Mouse (Mus musculus) liver, embryonic 11.5 days (tissue): ENCODE measurements at regions not wholly inside any gene's neighbourhood (a gene's known extent, or its start where the extent isn't known, plus 50 kb on each side); places are given as distances from the start of the nearest gene placed in this dataset.

ENCODE experiments used
- ATAC-seq: fragments of 200-750 bp; cut with Nextera tagmentation; replicated peaks from 2 replicates; pipeline ENCODE4 v1.8.0; 2017; ENCODE audit warnings: moderate number of reproducible peaks, mild to moderate bottlenecking, moderate TSS enrichment, moderate library complexity; ENCODE audit not compliant: low FRiP score
- DNase-seq: peaks from one replicate; pipeline ENCODE4 v3.0.0-alpha.2; 2017; ENCODE audit warnings: low spot score
- H3K27ac ChIP-seq: fragments of 300-500 bp; sonication (generic); 2 replicates; pipeline ENCODE4 v1.5.1; 2014; ENCODE audit warnings: mild to moderate bottlenecking, low read depth, low read length, control low read depth
- H3K27me3 ChIP-seq: fragments of 300-500 bp; sonication (generic); replicated peaks from 2 replicates; pipeline ENCODE4 v1.6.1; 2014; ENCODE audit warnings: low read length, mixed read lengths; ENCODE audit not compliant: control insufficient read depth, insufficient read depth
- H3K36me3 ChIP-seq: fragments of 300-500 bp; sonication (generic); 2 replicates; pipeline ENCODE4 v1.6.1; 2014; ENCODE audit warnings: mild to moderate bottlenecking, low read length, moderate library complexity, mixed read lengths; ENCODE audit not compliant: control insufficient read depth, insufficient read depth
- H3K4me1 ChIP-seq: fragments of 300-500 bp; sonication (generic); replicated peaks from 2 replicates; pipeline ENCODE4 v1.6.1; 2014; ENCODE audit warnings: low read length, mixed read lengths; ENCODE audit not compliant: control insufficient read depth, insufficient read depth
- H3K4me2 ChIP-seq: fragments of 300-500 bp; sonication (generic); 2 replicates; pipeline ENCODE4 v1.6.1; 2014; ENCODE audit warnings: mild to moderate bottlenecking, control low read depth, moderate library complexity
- H3K4me3 ChIP-seq: fragments of 300-500 bp; sonication (generic); 2 replicates; pipeline ENCODE4 v1.5.1; 2014; ENCODE audit warnings: low read depth, low read length, control low read depth
- H3K9ac ChIP-seq: fragments of 300-500 bp; sonication (generic); 2 replicates; pipeline ENCODE4 v1.6.1; 2014; ENCODE audit warnings: low read depth, low read length, control low read depth
- H3K9me3 ChIP-seq: fragments of 300-500 bp; sonication (generic); 2 replicates; pipeline ENCODE4 v1.6.1; 2016; ENCODE audit warnings: low read length, inconsistent platforms, mixed read lengths; ENCODE audit not compliant: control insufficient read depth
- WGBS: fragments of 180-500 bp; shearing (Covaris S2); extraction: QIAGEN DNeasy Blood & Tissue Kit; methylation state at CpG from one replicate; pipeline ENCODE4 v1.1.7; 2014; 5-methylcytosine and 5-hydroxymethylcytosine counted together

GRCm38 (mm10) chr5:100236277-100236676, 76.7 kb upstream of the Tmem150c start:
- no peaks in the 10 kb centered on the region; the same call in 1 of the 2 replicates for H3K9me3 ChIP-seq
- no peak overlapping the region for H3K27ac ChIP-seq
- H3K36me3 ChIP-seq, result no peaks in the 10 kb centered on the region
- peaks cover 4% of the 10 kb centered on the region for H3K4me1 ChIP-seq
- H3K4me2 ChIP-seq, result no peak overlapping the region
- ATAC-seq (no peak), DNase-seq (no peak)
- H3K27me3 ChIP-seq, result no peaks in the 10 kb centered on the region
- 82% methylated on average over 17 of the region's 17 CpGs for WGBS
- H3K4me3 ChIP-seq, result no peak overlapping the region
- H3K9ac ChIP-seq, result no peak overlapping the region

- no peak for ATAC-seq
- H3K4me2 ChIP-seq, result no peak overlapping the region
- no peaks in the 10 kb centered on the region for H3K27me3 ChIP-seq
- no peak for DNase-seq
- no peaks in the 10 kb centered on the region for H3K4me1 ChIP-seq
- H3K36me3 ChIP-seq, result no peaks in the 10 kb centered on the region
- H3K27ac ChIP-seq, result no peak overlapping the region
- no peak overlapping the region for H3K9ac ChIP-seq
- H3K4me3 ChIP-seq, result no peak overlapping the region
- no peaks in the 10 kb centered on the region; the same call in 1 of the 2 replicates for H3K9me3 ChIP-seq
- 82% methylated on average over 7 of the region's 7 CpGs for WGBS
Measured at GRCm38 (mm10) chr5:100232076-100232475, 72.5 kb upstream of the Tmem150c start.

DNA sequence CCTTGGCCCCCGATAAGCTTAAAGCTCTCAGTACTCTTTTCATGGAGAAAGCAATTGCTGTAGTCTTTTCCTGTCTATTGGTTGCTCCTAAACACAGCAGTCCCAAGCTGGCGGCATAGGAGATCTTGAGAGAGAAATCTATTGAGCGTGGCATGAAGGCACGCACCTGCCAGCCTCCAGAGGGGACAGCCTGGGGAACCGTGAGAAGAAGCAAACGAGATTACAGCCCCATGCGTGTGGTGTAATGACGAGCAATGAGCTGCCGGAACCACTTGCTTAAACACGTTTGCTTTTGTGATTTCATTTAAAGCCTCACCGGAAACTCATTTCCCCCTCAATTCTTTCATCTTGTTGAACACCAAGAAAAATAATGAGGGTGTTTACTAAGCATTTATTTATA, 72.0 kb upstream of the Tmem150c start:
- Histone ChIP-seq H3K36me3 (no peaks in the 10 kb centered on the region), H3K4me2 (no peak overlapping the region), H3K9me3 (no peaks in the 10 kb centered on the region; the same call in 1 of the 2 replicates), H3K4me1 (no peaks in the 10 kb centered on the region), H3K4me3 (no peak overlapping the region), H3K9ac (no peak overlapping the region), H3K27ac (no peak overlapping the region), H3K27me3 (no peaks in the 10 kb centered on the region)
- 80% methylated on average over 11 of the region's 11 CpGs for WGBS
- no peak for DNase-seq
- no peak for ATAC-seq

DNA sequence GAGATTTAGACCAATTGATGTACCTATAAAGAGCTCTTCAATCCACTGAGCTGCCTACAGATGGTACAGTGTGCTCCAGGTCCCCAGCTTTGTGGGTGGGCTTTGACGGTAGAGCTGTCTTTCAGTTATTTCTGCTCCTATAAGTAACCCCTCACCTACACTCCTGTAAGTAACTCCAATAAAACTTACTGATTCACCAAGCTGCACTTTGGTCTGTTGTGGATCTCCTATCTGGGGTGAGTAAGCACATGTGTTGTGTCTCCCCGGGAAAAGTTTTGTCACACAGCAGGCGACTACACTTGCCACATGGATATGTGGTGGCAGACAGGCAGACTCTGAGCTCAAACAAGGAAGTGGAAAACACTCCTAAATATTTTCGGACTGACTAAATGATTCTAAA, 70.4 kb upstream of the Tmem150c start:
- no peak for DNase-seq
- Histone ChIP-seq H3K4me2 (no peak overlapping the region), H3K27ac (no peak overlapping the region), H3K4me1 (no peaks in the 10 kb centered on the region), H3K27me3 (no peaks in the 10 kb centered on the region), H3K36me3 (no peaks in the 10 kb centered on the region), H3K4me3 (no peak overlapping the region), H3K9me3 (no peaks in the 10 kb centered on the region; the same call in 1 of the 2 replicates), H3K9ac (no peak overlapping the region)
- ATAC-seq, result no peak
- 79% methylated on average over 4 of the region's 4 CpGs for WGBS

GRCm38 (mm10) chr5:100227888-100228287, 68.3 kb upstream of the Tmem150c start:
- no peak overlapping the region for H3K9ac ChIP-seq
- no peak overlapping the region for H3K4me2 ChIP-seq
- H3K27me3 ChIP-seq, result no peaks in the 10 kb centered on the region
- DNase-seq, result no peak
- no peak overlapping the region for H3K27ac ChIP-seq
- H3K36me3 ChIP-seq, result no peaks in the 10 kb centered on the region
- H3K4me3 ChIP-seq, result no peak overlapping the region
- no peak for ATAC-seq
- WGBS, result 41% methylated on average over 5 of the region's 5 CpGs
- H3K9me3 ChIP-seq, result no peaks in the 10 kb centered on the region; the same call in 1 of the 2 replicates
- H3K4me1 ChIP-seq, result no peaks in the 10 kb centered on the region

GRCm38 (mm10) chr5:100226571-100227235, 67.1 kb upstream of the Tmem150c start:
- Histone ChIP-seq H3K36me3 (no peaks in the 10 kb centered on the region), H3K9me3 (no peaks in the 10 kb centered on the region; the same call in 1 of the 2 replicates), H3K9ac (no peak overlapping the region), H3K4me1 (no peaks in the 10 kb centered on the region), H3K4me3 (no peak overlapping the region), H3K27me3 (no peaks in the 10 kb centered on the region), H3K4me2 (no peak overlapping the region), H3K27ac (peak overlapping the region; percentile 28; the same call in 1 of the 2 replicates)
- ATAC-seq (no peak), DNase-seq (no peak)
- WGBS, result 75% methylated on average over 17 of the region's 17 CpGs

DNA sequence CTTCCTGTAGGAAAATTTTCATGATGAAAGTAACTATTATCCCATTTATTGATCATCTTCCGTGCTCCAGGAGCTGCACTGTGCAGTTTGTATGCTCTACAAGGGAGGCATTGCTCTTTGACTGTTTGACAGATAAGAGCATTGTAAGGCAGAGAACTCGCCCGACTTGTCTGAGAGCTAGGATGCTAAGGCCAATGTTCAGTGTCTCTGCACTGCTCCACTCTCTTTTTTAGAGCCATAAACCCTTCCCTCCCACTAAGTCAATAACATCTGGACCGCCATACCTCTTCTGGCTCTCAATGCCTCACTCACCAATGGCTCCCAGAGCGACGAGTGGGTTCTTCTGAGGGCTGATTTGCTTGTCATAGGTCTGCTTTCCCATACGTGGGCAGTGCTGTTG, 65.9 kb upstream of the Tmem150c start:
- WGBS, result 68% methylated on average over 7 of the region's 7 CpGs
- Histone ChIP-seq H3K36me3 (no peaks in the 10 kb centered on the region), H3K9me3 (no peaks in the 10 kb centered on the region; the same call in 1 of the 2 replicates), H3K4me3 (no peak overlapping the region), H3K4me2 (no peak overlapping the region), H3K9ac (no peak overlapping the region), H3K4me1 (no peaks in the 10 kb centered on the region), H3K27me3 (no peaks in the 10 kb centered on the region), H3K27ac (no peak overlapping the region)
- DNase-seq, result no peak
- no peak for ATAC-seq

DNA sequence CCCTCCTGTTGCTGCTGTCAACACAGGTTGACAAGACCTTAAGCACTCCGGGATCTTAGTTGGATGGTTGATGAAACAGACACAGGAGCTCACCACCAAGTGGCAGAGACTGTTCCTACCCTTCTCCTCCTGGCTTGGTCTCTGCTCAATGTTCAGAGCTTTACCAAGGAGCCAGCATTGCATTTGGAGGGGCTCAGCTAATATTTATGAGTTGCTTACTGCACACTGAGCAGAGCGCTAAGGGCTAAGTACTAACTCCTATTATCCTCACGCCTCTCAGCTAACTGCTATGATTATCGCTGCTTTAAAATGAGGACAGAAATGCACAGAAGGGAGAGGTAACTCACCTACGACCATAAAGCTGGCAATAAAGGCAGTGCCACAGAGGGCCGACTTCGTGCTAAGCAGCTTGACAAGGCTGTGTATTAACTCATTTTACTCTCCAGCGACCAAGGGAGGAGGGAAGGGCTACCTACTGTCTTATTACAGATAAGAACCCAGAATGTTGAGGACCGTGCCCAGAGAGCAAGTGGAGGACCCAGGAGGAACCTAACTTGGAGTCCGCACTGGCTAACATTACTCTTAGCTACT, 65.3 kb upstream of the Tmem150c start:
- WGBS, result 74% methylated on average over 10 of the region's 10 CpGs
- DNase-seq (no peak), ATAC-seq (no peak)
- no peak overlapping the region for H3K4me3 ChIP-seq
- H3K27me3 ChIP-seq, result no peaks in the 10 kb centered on the region
- no peaks in the 10 kb centered on the region; the same call in 1 of the 2 replicates for H3K9me3 ChIP-seq
- no peaks in the 10 kb centered on the region for H3K36me3 ChIP-seq
- H3K4me1 ChIP-seq, result no peaks in the 10 kb centered on the region
- no peak overlapping the region for H3K27ac ChIP-seq
- H3K4me2 ChIP-seq, result no peak overlapping the region
- H3K9ac ChIP-seq, result no peak overlapping the region

DNA sequence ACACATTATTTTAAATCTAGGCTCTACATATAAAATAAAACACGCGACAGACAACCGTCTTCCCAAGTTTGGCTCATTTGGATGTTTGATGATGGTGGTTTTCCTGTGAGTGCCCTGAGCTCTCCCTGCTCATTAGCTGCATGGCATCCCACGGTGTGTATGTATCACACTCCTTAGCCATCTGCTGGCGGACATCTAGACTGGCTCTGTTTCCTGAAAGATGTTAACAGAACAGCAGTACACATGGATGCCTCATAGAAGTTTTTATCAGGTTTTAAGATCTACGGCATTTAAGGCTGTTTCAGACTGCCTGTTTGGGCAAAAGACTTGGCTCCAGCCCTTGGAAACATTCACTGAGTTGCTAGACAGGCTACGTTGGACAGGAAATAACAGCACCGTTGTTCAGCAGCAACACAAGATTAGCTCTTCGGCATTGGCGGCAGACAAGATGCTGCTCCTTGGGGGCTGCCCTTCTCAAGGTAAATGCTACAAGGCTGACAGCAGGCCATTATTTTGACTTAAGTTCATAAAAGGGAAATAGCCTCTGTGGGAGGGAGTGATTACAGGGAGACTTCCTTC, 61.5 kb upstream of the Tmem150c start:
- 53% methylated on average over 10 of the region's 10 CpGs for WGBS
- ATAC-seq (no peak), DNase-seq (no peak)

More for the DNA sequence above, 61.5 kb upstream of the Tmem150c start:
- no peak overlapping the region for H3K4me3 ChIP-seq
- no peak overlapping the region for H3K9ac ChIP-seq
- H3K27me3 ChIP-seq, result no peaks in the 10 kb centered on the region
- no peak overlapping the region for H3K4me2 ChIP-seq
- H3K4me1 ChIP-seq, result no peaks in the 10 kb centered on the region
- no peaks in the 10 kb centered on the region for H3K36me3 ChIP-seq
- H3K9me3 ChIP-seq, result no peaks in the 10 kb centered on the region
- H3K27ac ChIP-seq, result no peak overlapping the region
